Mouse (Mus musculus): ENCODE results near the gene Gm28048. TPM values are rescaled to one million over a fixed set of nuclear protein-coding genes. Genes with fewer than 3 reads are reported as not detected.

Gene Gm28048
- polyA plus RNA-seq, 1 experiment from 2014 or later = 14.0 TPM

DNA sequence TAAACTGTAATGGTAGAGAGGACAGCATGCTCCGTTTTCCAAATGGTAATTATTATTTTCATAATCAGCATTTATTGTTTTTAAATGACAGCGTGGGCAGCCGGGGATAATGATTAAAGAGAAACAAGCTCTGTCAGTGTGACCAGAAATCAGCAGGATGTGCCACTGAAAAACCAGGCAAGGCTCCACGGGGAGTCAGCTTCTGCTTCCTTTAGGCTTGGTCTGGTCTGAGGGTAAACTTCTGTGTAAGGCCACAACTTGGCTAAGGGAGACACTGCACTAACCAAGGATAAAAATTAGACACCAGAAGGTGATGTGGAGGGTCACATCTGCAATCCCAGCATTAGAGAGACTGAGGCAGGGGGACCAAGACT lies 109.6 kb downstream of the Gm28048 start:
- Histone ChIP-seq H3K9ac (ENCODE audit: low read length) (no peak overlapping the region), H3K4me2 (replicated peaks; ENCODE audit: low read depth) (peak overlapping the region; percentile 20; the same call in 1 of the 2 replicates), H3K27ac (replicated peaks) (peak overlapping the region; percentile 63), H3K27me3 (ENCODE audit: control insufficient read depth, insufficient read depth, low read length) (no peaks in the 10 kb centered on the region), H3K4me1 (replicated peaks; ENCODE audit: control insufficient read depth, insufficient read depth) (no peaks in the 10 kb centered on the region), H3K9me3 (ENCODE audit: control insufficient read depth, low read length) (no peaks in the 10 kb centered on the region), H3K4me3 (ENCODE audit: low read depth, low read length) (no peak overlapping the region), H3K36me3 (ENCODE audit: control insufficient read depth, insufficient read depth, low read length) (no peaks in the 10 kb centered on the region)
- WGBS = 47% methylated on average over 4 of the region's 4 CpGs
- TF ChIP-seq CTCF (IDR thresholded peaks at IDR 0.05; ENCODE audit: low read depth) (no peak), EP300 (optimal IDR thresholded peaks at IDR 0.05) (no peak)
- ATAC-seq (ENCODE audit: low FRiP score, low TSS enrichment) (no peak), DNase-seq (ENCODE audit: low spot score) (no peak)

DNA sequence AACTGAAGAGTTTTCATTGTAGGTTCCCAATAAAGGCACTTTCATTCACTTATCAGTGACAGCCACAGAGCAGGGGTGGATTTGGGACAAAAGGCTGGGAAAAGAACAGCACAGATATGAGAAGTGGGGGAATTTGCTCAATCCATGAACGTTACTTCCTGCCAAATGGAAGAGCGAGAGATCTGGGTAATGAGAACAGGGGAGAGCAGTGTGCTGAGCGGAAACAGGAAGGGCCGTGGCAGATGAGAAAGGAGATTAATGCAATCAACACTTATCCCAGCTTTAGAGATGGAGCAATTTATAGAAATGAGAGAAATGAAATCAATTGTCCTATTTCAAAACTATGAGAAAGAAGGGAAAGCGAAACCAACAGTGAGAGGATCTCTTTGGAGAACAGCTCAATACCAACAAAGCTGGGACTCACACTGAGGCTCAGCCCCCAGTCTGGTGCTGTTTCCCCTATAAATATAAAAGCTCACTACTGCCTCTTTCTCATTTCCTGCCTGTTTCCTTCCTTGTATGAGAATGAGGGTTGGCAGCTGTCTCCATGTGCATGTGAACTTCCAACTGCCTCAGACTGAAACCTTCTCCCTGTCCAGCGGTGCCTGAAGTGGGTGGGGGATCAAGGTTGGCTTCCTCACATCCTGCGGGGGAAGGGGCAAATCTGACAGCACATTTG lies 110.1 kb downstream of the Gm28048 start:
- TF ChIP-seq EP300 (optimal IDR thresholded peaks at IDR 0.05) (no peak), CTCF (IDR thresholded peaks at IDR 0.05; ENCODE audit: low read depth) (no peak)
- Histone ChIP-seq H3K27me3 (ENCODE audit: control insufficient read depth, insufficient read depth, low read length) (no peaks in the 10 kb centered on the region), H3K9ac (ENCODE audit: low read length) (no peak overlapping the region), H3K9me3 (ENCODE audit: control insufficient read depth, low read length) (no peaks in the 10 kb centered on the region), H3K36me3 (ENCODE audit: control insufficient read depth, insufficient read depth, low read length) (no peaks in the 10 kb centered on the region), H3K4me1 (replicated peaks; ENCODE audit: control insufficient read depth, insufficient read depth) (no peaks in the 10 kb centered on the region), H3K27ac (replicated peaks) (peak overlapping the region; percentile 63), H3K4me3 (ENCODE audit: low read depth, low read length) (no peak overlapping the region), H3K4me2 (replicated peaks; ENCODE audit: low read depth) (peak overlapping the region; percentile 20)
- no peak for DNase-seq (ENCODE audit: low spot score)
- no peak for ATAC-seq (ENCODE audit: low FRiP score, low TSS enrichment)
- 57% methylated on average over 7 of the region's 7 CpGs for WGBS

DNA sequence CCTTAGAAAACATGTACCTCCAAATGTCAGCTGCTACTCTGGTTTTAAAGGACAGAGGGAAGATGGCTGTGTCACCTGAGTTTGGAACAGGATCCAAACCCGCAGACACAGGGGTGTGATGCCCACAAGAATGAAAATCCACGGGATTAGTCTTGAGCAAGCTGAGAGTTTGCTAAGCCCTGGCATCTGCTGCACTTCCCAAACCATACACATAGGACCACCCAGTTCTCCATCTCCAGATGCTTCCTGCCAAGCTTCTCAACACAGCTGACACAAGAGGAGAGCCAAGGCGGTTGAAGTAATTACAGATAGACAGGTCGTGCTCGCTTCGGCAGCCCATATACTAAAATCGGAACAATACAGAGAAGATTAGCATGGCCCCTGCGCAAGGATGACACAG lies 113.3 kb downstream of the Gm28048 start:
- Histone ChIP-seq H3K4me1 (replicated peaks; ENCODE audit: control insufficient read depth, insufficient read depth) (no peaks in the 10 kb centered on the region), H3K4me2 (replicated peaks; ENCODE audit: low read depth) (no peak overlapping the region), H3K36me3 (ENCODE audit: control insufficient read depth, insufficient read depth, low read length) (no peaks in the 10 kb centered on the region), H3K4me3 (ENCODE audit: low read depth, low read length) (no peak overlapping the region), H3K9me3 (ENCODE audit: control insufficient read depth, low read length) (no peaks in the 10 kb centered on the region), H3K27ac (replicated peaks) (no peak overlapping the region), H3K27me3 (ENCODE audit: control insufficient read depth, insufficient read depth, low read length) (no peaks in the 10 kb centered on the region), H3K9ac (ENCODE audit: low read length) (no peak overlapping the region)
- TF ChIP-seq EP300 (optimal IDR thresholded peaks at IDR 0.05) (no peak), CTCF (IDR thresholded peaks at IDR 0.05; ENCODE audit: low read depth) (no peak)
- DNase-seq (ENCODE audit: low spot score) (no peak), ATAC-seq (ENCODE audit: low FRiP score, low TSS enrichment) (no peak)
- whole genome bisulfite sequencing = 71% methylated on average over 8 of the region's 8 CpGs

DNA sequence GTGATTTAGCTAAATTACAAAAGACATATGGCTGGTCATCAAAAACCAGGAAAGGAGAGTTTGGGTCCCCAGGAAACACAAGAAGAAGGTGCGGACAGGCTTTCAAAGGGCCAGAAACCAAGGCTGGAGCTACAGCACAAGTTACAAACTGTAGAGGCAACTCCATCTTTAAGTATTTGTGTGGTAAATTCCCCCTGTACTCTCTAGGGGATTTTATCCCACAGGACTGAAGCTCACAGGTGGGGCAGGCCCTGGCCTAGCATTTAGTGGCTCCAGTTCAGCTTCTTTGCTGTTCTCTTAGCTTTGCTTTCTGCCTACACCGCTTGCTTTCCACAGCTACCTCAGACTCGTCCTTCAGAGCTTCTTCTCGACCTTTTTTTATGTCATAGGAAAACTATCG lies 114.2 kb downstream of the Gm28048 start:
- Histone ChIP-seq H3K27ac (replicated peaks) (no peak overlapping the region), H3K9ac (ENCODE audit: low read length) (no peak overlapping the region), H3K27me3 (ENCODE audit: control insufficient read depth, insufficient read depth, low read length) (no peaks in the 10 kb centered on the region), H3K36me3 (ENCODE audit: control insufficient read depth, insufficient read depth, low read length) (no peaks in the 10 kb centered on the region), H3K9me3 (ENCODE audit: control insufficient read depth, low read length) (no peaks in the 10 kb centered on the region), H3K4me3 (ENCODE audit: low read depth, low read length) (no peak overlapping the region), H3K4me2 (replicated peaks; ENCODE audit: low read depth) (no peak overlapping the region), H3K4me1 (replicated peaks; ENCODE audit: control insufficient read depth, insufficient read depth) (no peaks in the 10 kb centered on the region)
- DNase-seq (ENCODE audit: low spot score) (no peak), ATAC-seq (ENCODE audit: low FRiP score, low TSS enrichment) (no peak)
- TF ChIP-seq EP300 (optimal IDR thresholded peaks at IDR 0.05) = no peak
- TF ChIP-seq CTCF (IDR thresholded peaks at IDR 0.05; ENCODE audit: low read depth) = no peak
- 88% methylated on average over 5 of the region's 5 CpGs for WGBS

GRCm38 (mm10) chr11:22865635-22866246 lies 116.1 kb downstream of the Gm28048 start:
- Histone ChIP-seq H3K27ac (replicated peaks) (no peak overlapping the region), H3K4me1 (replicated peaks; ENCODE audit: control insufficient read depth, insufficient read depth) (no peaks in the 10 kb centered on the region), H3K4me3 (ENCODE audit: low read depth, low read length) (no peak overlapping the region), H3K27me3 (ENCODE audit: control insufficient read depth, insufficient read depth, low read length) (no peaks in the 10 kb centered on the region), H3K36me3 (ENCODE audit: control insufficient read depth, insufficient read depth, low read length) (no peaks in the 10 kb centered on the region), H3K9me3 (ENCODE audit: control insufficient read depth, low read length) (no peaks in the 10 kb centered on the region), H3K9ac (ENCODE audit: low read length) (no peak overlapping the region), H3K4me2 (replicated peaks; ENCODE audit: low read depth) (no peak overlapping the region)
- no peak for DNase-seq (ENCODE audit: low spot score)
- no peak for TF ChIP-seq CTCF (IDR thresholded peaks at IDR 0.05; ENCODE audit: low read depth)
- no peak for TF ChIP-seq EP300 (optimal IDR thresholded peaks at IDR 0.05)
- no peak for ATAC-seq (ENCODE audit: low FRiP score, low TSS enrichment)
- 84% methylated on average over 7 of the region's 7 CpGs for WGBS

DNA sequence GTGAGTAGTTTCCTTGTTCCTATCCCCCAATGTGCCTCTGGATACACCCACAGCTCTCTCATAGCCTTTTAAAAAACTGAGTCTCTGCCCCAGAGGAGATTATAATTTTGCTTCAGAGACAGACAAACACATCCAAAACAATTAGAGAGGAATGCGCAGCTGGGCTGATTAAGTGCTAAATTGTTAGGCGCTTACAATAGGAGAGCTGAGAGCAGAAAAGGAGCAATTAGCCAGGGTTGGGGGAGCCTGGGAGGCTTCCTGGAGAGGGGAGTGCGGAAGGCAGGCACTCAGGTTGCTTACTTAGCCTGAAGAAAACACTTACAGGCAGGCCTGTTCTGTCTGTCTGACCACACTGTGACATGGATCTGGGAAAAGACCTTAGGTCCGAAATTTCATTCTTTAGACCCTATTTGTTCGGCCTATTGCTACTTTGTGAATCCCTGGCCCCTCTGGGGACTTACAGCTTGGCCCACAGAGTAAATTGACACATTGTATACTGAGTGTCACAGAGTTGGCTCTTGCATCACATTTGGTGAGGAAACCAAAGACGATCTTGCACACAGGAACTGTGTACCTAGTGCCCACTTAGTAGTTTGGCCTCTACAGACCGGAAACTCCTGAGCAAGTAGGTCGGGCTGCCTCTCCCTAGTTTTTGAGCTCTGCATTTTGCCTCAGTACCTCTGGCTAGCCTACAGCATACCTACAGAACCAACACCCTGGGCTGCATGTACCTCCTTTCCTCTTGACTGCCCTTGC lies 117.4 kb downstream of the Gm28048 start:
- no peak overlapping the region for H3K9ac ChIP-seq (ENCODE audit: low read length)
- H3K27ac ChIP-seq (replicated peaks) = no peak overlapping the region
- DNase-seq (ENCODE audit: low spot score) (no peak), ATAC-seq (ENCODE audit: low FRiP score, low TSS enrichment) (no peak)
- H3K9me3 ChIP-seq (ENCODE audit: control insufficient read depth, low read length) = no peaks in the 10 kb centered on the region
- WGBS = 79% methylated on average over 8 of the region's 8 CpGs
- H3K4me2 ChIP-seq (replicated peaks; ENCODE audit: low read depth) = no peak overlapping the region
- TF ChIP-seq CTCF (IDR thresholded peaks at IDR 0.05; ENCODE audit: low read depth) (no peak), EP300 (optimal IDR thresholded peaks at IDR 0.05) (no peak)
- H3K27me3 ChIP-seq (ENCODE audit: control insufficient read depth, insufficient read depth, low read length) = no peaks in the 10 kb centered on the region
- no peaks in the 10 kb centered on the region for H3K36me3 ChIP-seq (ENCODE audit: control insufficient read depth, insufficient read depth, low read length)
- no peak overlapping the region for H3K4me3 ChIP-seq (ENCODE audit: low read depth, low read length)
- H3K4me1 ChIP-seq (replicated peaks; ENCODE audit: control insufficient read depth, insufficient read depth) = no peaks in the 10 kb centered on the region
